Mouse (Mus musculus): ENCODE data around the gene Poc1a.

Poc1a gene

GRCm38 (mm10) chr9:106367592-106368111 lies 86.8 kb downstream of the Poc1a start:
- DNase-seq (ENCODE audit: low spot score in 2 of 2): peak; percentile 98

- peak; percentile 49 to 54 for DNase-seq (ENCODE audit: low spot score in 2 of 2)
Measured at GRCm38 (mm10) chr9:106368112-106368717, 87.4 kb downstream of the Poc1a start, which contains the start of gene Dusp7. Gene Dusp7, plus strand, starts transcription at chr9:106368632.

DNA sequence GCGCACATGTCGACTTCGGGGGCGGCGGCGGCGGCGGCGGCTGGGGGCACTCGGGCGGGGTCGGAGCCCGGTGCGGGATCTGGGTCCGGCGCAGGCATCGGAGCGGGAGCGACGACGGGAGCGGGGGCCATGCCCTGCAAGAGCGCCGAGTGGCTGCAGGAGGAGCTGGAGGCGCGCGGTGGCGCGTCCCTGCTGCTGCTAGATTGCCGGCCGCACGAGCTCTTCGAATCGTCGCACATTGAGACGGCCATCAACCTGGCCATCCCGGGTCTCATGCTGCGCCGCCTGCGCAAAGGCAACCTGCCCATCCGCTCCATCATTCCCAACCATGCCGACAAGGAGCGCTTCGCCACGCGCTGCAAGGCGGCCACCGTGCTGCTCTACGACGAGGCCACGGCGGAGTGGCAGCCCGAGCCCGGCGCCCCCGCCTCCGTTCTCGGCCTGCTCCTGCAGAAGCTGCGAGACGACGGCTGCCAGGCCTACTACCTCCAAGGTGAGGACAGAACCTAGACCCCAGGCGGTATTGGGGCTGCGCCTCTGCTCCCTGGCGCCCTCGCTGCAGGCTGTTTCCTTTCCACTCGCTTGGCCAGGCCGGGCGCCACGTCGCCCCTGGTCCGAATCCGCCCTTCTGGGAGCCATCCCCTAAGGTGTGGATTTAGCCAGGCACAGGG lies 88.1 kb downstream of the Poc1a start:
- DNase-seq (ENCODE audit: low spot score in 2 of 2): peak; percentile 35 to 49

GRCm38 (mm10) chr9:106369801-106370485 lies 89.1 kb downstream of the Poc1a start:
- DNase-seq (ENCODE audit: low spot score in 2 of 2): no peak

- DNase-seq (ENCODE audit: low spot score in 2 of 2): no peak
Measured at GRCm38 (mm10) chr9:106370620-106371383, 89.9 kb downstream of the Poc1a start.

DNA sequence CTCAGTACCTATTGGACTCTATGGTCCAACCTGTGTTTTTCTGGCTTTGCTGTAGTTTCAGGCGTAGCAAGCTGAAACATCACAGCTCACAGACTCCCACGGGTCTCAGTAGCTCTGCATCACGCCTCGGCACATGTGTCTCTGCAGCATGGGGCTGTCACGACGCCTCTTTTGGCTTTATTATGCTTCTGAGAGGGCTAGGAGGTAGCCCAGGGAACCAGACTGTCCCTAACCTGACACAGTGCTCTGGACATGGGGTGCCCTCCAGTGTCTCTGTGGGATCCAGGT lies 90.5 kb downstream of the Poc1a start:
- no peak for DNase-seq (ENCODE audit: low spot score in 2 of 2)

DNA sequence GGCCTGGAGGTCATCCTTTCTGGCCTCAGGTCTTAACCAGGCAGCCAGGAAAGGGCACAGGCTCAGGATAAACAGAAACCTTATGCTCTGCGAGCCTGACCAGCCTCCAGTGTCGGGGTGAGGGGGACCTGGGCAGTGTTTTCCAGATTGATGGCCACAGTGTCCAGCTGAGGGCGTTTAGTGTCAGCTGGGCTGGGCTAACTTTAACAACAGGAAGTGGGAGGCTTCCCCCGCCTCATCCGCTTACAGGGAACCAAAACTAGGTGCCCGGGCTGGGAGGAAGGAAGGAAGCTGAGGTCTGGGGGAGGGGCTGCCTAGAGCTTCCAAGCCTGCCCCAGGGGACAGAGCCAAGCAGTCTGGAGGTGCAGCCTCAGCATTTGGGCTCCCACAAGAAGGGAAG lies 90.9 kb downstream of the Poc1a start:
- DNase-seq (ENCODE audit: low spot score in 2 of 2): peak; percentile 73 to 77

GRCm38 (mm10) chr9:106372431-106373412 lies 91.9 kb downstream of the Poc1a start:
- DNase-seq (ENCODE audit: low spot score in 2 of 2): peak in 1 of 2 experiments; percentile 16

GRCm38 (mm10) chr9:106373973-106374372 lies 93.1 kb downstream of the Poc1a start:
- DNase-seq (ENCODE audit: low spot score in 2 of 2): no peak

DNA sequence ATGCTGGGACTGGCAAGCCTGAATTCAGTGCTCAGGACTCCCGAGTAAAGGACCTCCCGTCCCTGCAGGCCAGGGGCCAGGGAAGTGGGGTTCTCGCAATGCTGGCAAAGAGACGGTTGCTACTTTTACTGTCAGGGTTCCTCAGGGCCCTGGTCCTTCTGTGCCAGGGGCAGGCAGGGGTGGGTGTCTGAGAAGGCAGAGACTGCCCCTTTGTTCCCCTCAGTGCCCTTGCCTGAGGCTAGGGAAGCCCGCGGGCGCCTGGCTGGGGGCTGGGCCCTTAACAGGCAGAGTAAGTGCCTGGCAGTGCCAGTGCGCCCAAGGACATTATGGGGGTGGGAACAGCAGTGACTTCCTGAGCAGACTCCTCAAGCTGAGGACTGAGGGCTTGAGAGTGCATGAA lies 96.4 kb downstream of the Poc1a start:
- DNase-seq (ENCODE audit: low spot score in 2 of 2): no peak

GRCm38 (mm10) chr9:106378045-106378444 lies 97.2 kb downstream of the Poc1a start:
- no peak for DNase-seq (ENCODE audit: low spot score in 2 of 2)

- no peak for DNase-seq (ENCODE audit: low spot score in 2 of 2)
Measured at GRCm38 (mm10) chr9:106378753-106379152, 97.9 kb downstream of the Poc1a start.

GRCm38 (mm10) chr9:106386181-106386864 lies 105.5 kb downstream of the Poc1a start:
- no peak for DNase-seq (ENCODE audit: low spot score in 2 of 2)

DNA sequence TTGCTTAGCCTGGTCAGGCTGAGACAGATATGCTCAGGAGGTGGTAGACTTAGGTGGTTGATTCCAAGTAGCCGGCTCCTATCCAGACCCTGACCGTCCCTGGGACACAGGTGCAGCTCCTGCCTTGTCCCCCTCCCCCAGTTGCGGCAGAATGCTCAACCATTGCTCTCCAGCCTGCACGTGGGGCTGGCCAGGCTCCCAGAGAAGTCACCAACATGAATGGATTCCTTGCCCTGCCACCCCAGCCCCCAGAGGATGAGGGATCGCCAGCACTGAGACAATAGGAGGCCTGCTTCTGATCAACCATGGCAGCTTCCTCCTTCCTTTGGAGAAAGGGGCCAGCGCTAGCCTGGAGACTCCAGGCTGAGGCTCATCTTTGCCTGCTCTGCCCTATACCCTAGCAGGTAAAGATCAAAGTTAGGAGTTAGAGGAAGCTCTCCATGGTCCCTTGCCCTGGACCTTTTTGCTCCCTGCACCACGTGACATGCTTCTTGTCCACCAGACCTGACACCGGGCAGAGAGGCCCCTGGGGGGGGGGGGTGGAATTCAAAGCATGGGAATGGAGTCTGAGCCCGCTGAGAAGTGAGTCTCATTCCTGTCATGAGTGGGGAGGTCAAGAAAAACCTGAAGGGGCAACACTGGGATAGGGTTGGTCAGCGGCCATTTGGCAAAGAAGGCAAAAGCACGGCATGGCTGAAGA lies 112.1 kb downstream of the Poc1a start:
- DNase-seq (ENCODE audit: low spot score in 2 of 2): no peak

DNA sequence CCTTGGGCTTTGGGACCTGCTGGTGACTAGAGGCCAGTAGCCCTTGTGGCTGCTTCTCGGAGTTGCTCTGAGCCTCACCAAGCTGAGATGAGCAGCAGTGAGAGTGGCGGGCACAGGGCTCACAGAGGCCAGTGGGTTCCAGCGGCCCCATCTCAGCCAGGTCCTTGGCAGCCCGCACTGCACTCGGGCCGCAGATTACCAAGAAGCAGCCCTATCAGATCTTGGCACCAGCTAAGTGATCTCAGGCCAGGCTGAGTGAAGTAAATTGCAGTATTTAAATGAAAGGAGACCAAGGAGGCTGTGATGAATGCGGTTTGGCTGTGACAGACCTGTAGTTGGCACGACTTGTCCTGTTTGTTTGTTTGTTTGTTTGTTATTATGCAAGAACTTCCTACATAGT lies 112.7 kb downstream of the Poc1a start:
- no peak for DNase-seq (ENCODE audit: low spot score in 2 of 2)

- DNase-seq (ENCODE audit: low spot score in 2 of 2): peak in 1 of 2 experiments; percentile 55
Measured at GRCm38 (mm10) chr9:106394649-106395602, 114.1 kb downstream of the Poc1a start.

- no peak for DNase-seq (ENCODE audit: low spot score in 2 of 2)
Measured at GRCm38 (mm10) chr9:106397733-106398132, 116.9 kb downstream of the Poc1a start.

DNA sequence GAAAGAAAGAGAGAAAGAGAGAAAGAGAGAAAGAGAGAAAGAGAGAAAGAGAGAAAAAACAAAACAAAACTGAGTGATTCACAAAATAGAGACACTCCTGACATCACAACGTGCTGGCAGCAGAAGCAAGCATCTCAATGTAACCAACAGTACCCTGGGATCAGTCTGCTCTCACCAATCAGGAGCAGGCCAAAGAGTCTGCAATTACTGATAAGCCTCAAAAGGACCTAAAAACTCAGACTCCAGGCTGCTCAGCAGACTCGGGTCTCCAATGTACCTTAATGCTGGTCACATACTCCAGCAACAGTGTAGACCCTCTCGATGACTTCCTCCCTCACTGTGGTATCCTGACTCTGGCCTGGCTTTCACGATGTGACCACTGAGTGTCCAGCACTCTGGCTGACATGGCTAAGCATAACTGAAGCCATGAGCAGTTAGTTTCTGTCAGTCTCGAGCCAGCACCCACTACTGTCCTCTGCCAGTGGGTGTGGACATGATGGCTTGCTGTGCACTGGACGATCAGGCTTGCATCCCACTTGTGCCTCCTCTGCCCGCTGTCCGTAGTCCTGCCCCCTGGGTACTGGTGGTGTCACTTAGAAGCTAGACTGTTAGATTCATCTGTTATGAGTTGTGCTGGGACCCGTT lies 117.9 kb downstream of the Poc1a start:
- DNase-seq (ENCODE audit: low spot score in 2 of 2): no peak
